Mouse (Mus musculus) lung, postnatal 0 days (tissue): ENCODE data around the gene Atp10a. TPM values are rescaled to one million over a fixed set of nuclear protein-coding genes. Genes with fewer than 3 reads are reported as not detected.

ENCODE experiments used
- ATAC-seq: fragments of 200-750 bp; cut with Nextera tagmentation; 2 replicates; pipeline ENCODE4 v1.8.0; 2017; ENCODE audit warnings: moderate library complexity
- DNase-seq: peaks from one replicate; pipeline ENCODE4 v3.0.0-alpha.2; 2016; ENCODE audit warnings: low spot score
- H3K27ac ChIP-seq: fragments of 300-500 bp; sonication (generic); 2 replicates; pipeline ENCODE4 v1.5.1; 2014; ENCODE audit warnings: antibody characterized with exemption, mild to moderate bottlenecking, low read length, mixed read lengths
- H3K27me3 ChIP-seq: fragments of 300-500 bp; sonication (generic); replicated peaks from 2 replicates; pipeline ENCODE4 v1.6.1; 2014; ENCODE audit warnings: low read length, mixed read lengths; ENCODE audit not compliant: insufficient read depth
- H3K36me3 ChIP-seq: fragments of 300-500 bp; sonication (generic); 2 replicates; pipeline ENCODE4 v1.6.1; 2014; ENCODE audit warnings: low read length, mixed read lengths; ENCODE audit not compliant: insufficient read depth
- H3K4me1 ChIP-seq: fragments of 300-500 bp; sonication (generic); 2 replicates; pipeline ENCODE4 v1.6.1; 2014; ENCODE audit warnings: antibody characterized with exemption, low read depth, low read length, mixed read lengths; ENCODE audit not compliant: insufficient read depth
- H3K4me2 ChIP-seq: fragments of 300-500 bp; sonication (generic); replicated peaks from 2 replicates; pipeline ENCODE4 v1.6.1; 2014; ENCODE audit warnings: low read depth, mild to moderate bottlenecking, low read length, moderate library complexity, mixed read lengths
- H3K4me3 ChIP-seq: fragments of 300-500 bp; sonication (generic); 2 replicates; pipeline ENCODE4 v1.5.1; 2014; ENCODE audit warnings: low read depth, low read length
- H3K9ac ChIP-seq: fragments of 300-500 bp; sonication (generic); replicated peaks from 2 replicates; pipeline ENCODE4 v1.6.1; 2014; ENCODE audit warnings: low read depth, mild to moderate bottlenecking
- H3K9me3 ChIP-seq: fragments of 300-500 bp; sonication (generic); 2 replicates; pipeline ENCODE4 v1.6.1; 2016; ENCODE audit warnings: low read length, mixed read lengths
- CTCF ChIP-seq: IDR thresholded peaks from 2 replicates; pipeline ENCODE4 v1.5.1; 2016; ENCODE audit warnings: antibody characterized with exemption, mild to moderate bottlenecking
- EP300 ChIP-seq: IDR thresholded peaks from 2 replicates; pipeline ENCODE4 v1.6.1; 2016; ENCODE audit warnings: antibody characterized with exemption, mild to moderate bottlenecking, control low read depth
- WGBS: fragments of 180-500 bp; shearing (Covaris S2); extraction: QIAGEN DNeasy Blood & Tissue Kit; methylation state at CpG from one replicate; pipeline ENCODE4 v1.1.7; 2014; 5-methylcytosine and 5-hydroxymethylcytosine counted together
- polyA plus RNA-seq: library from polyadenylated mRNA; unstranded; fragments of >200 nt; fragmentation: Nextera tagmentation; extraction: Ambion mirVana; gene quantifications from 2 replicates; pipeline ENCODE4 v1.2.1, GENCODE M21; 2015

The Atp10a gene
- polyA plus RNA-seq, 1 experiment from 2014 or later, result 2.0 TPM

DNA sequence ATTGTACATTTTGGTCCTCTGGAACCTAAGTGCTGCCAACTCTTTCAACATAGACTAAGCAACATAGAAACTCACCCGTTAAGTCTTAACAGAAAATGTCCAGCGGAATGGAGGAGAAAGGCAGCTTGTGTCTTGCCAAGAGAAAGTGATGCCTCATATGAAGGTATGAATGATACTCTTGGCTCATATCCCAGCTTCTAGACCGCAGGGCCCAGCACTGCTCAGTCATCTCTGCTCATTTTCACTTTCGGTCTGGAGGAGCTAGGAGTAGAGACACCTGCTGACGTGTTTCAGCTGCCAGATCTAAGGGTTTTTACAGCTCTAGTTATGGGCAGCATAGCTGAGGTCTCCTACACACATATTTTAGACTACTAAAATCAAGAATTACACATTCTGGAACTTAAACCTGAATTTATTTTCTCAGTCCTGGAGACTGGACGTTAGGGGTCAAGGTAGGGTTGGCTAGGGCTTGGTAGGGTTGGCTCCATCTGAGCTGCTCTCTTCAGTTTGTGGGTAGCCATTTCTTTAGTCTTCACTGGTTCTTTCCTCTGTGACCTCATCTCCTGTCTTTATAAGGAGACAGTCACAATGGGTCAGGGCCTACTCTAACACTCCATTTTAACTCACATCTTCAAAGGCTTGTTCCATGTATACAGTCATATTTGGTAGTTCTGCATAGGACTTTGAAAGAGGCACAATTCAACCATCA lies 94.1 kb downstream of the Atp10a start:
- Histone ChIP-seq H3K27me3 (no peaks in the 10 kb centered on the region), H3K4me2 (no peak overlapping the region), H3K36me3 (no peaks in the 10 kb centered on the region), H3K9ac (no peak overlapping the region), H3K9me3 (no peaks in the 10 kb centered on the region), H3K27ac (no peak overlapping the region), H3K4me3 (no peak overlapping the region), H3K4me1 (no peaks in the 10 kb centered on the region)
- ATAC-seq (peak; percentile 28; the same call in 1 of the 2 replicates), DNase-seq (peak; percentile 52)
- WGBS, result 67% methylated on average over 6 of the region's 6 CpGs
- TF ChIP-seq EP300 (no peak), CTCF (no peak)

DNA sequence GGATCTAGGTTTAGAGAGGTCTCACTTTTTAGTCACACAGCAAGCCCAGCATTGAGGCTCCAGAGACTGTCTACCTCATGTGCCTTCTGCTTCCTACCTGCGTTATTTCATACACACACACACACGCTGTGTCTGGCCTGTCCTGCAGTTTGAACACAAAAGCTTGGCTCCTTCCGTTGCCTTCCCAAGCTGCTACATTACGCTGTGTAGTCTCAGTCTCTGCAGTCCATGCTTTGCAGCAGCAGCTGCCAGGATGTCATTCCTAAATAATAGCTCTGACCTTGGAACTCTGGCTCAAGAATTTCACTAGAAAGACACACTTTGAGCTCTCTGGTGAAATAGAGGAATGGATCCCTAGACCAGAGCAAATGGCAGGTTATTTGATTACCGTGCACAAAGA lies 96.1 kb downstream of the Atp10a start:
- no peak overlapping the region for H3K27ac ChIP-seq
- TF ChIP-seq EP300 (no peak), CTCF (no peak)
- H3K36me3 ChIP-seq, result no peaks in the 10 kb centered on the region
- H3K4me3 ChIP-seq, result no peak overlapping the region
- 53% methylated on average over 5 of the region's 5 CpGs for WGBS
- H3K27me3 ChIP-seq, result no peaks in the 10 kb centered on the region
- ATAC-seq (no peak), DNase-seq (no peak)
- no peaks in the 10 kb centered on the region for H3K4me1 ChIP-seq
- H3K4me2 ChIP-seq, result no peak overlapping the region
- no peak overlapping the region for H3K9ac ChIP-seq
- no peaks in the 10 kb centered on the region for H3K9me3 ChIP-seq

DNA sequence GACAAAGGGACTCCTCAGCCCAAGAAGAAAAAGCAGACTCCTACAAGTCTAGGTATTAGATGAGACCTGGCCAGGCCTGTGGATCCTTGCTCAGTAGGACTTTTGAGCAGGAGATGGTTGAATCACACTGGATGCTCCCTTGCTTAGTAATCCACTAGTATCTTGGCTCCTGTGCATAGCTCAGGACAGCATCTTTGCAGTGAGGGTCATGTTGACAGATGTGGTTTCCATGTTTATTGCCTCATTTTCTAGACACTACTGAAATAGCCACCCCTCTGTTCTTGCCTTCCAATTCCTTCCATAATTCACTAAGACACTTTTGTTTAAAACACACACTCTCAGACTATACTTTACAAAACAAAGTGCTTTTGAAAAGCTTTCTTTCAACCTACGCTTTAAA lies 98.1 kb downstream of the Atp10a start:
- H3K4me2 ChIP-seq, result no peak overlapping the region
- H3K27ac ChIP-seq, result no peak overlapping the region
- no peak for DNase-seq
- 80% methylated on average over 1 of the region's 1 CpGs for WGBS
- TF ChIP-seq CTCF, result no peak
- no peak for TF ChIP-seq EP300
- no peak overlapping the region for H3K4me3 ChIP-seq
- no peak overlapping the region for H3K9ac ChIP-seq
- no peaks in the 10 kb centered on the region for H3K36me3 ChIP-seq
- H3K4me1 ChIP-seq, result no peaks in the 10 kb centered on the region
- no peaks in the 10 kb centered on the region for H3K9me3 ChIP-seq
- H3K27me3 ChIP-seq, result no peaks in the 10 kb centered on the region
- no peak for ATAC-seq

DNA sequence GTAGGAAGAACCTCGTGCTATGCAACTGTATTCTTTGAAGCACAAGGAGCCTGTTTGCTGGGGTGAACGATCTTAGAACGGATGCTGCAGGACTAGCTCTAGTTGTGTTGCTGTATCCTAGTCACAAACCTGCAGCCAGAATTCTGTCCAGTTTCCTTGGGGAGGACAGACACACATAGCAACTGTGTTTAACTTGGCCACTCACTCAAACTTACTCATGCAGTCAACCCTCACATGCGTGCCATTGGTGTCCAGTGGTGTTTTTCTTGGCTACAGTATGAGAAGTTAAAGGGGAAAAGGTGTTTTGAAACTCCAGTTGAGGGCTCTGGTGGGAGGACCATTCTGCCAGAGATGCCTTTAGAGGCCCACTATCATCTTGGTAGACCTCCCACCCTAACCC lies 98.6 kb downstream of the Atp10a start:
- 83% methylated on average over 4 of the region's 4 CpGs for WGBS
- Histone ChIP-seq H3K27ac (no peak overlapping the region), H3K9ac (no peak overlapping the region), H3K4me2 (no peak overlapping the region), H3K4me1 (no peaks in the 10 kb centered on the region), H3K27me3 (no peaks in the 10 kb centered on the region), H3K9me3 (no peaks in the 10 kb centered on the region), H3K36me3 (no peaks in the 10 kb centered on the region), H3K4me3 (no peak overlapping the region)
- no peak for TF ChIP-seq CTCF
- no peak for TF ChIP-seq EP300
- ATAC-seq (no peak), DNase-seq (no peak)

DNA sequence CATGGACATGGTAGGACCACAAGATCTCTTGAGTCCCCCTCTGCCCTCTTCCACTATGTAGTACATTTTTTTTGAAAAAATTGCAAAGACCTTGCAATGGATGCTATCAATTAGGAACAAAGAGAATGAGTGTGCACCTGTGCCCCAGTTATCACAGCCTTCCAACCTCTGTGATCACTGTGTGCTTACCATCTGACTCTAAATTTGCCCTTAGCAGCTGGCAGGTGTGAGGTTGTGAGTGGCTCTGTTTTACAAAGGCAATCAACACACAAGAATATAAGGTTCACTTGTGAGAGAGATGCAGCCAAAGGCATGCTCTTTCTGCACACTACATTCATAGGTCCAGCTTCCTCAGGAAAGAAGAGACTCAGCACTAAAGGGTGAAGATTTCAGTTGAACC lies 99.1 kb downstream of the Atp10a start:
- Histone ChIP-seq H3K27ac (no peak overlapping the region), H3K9me3 (no peaks in the 10 kb centered on the region), H3K36me3 (no peaks in the 10 kb centered on the region), H3K4me2 (no peak overlapping the region), H3K27me3 (no peaks in the 10 kb centered on the region), H3K9ac (no peak overlapping the region), H3K4me1 (no peaks in the 10 kb centered on the region), H3K4me3 (no peak overlapping the region)
- TF ChIP-seq CTCF (no peak), EP300 (no peak)
- no peak for ATAC-seq
- no peak for DNase-seq

DNA sequence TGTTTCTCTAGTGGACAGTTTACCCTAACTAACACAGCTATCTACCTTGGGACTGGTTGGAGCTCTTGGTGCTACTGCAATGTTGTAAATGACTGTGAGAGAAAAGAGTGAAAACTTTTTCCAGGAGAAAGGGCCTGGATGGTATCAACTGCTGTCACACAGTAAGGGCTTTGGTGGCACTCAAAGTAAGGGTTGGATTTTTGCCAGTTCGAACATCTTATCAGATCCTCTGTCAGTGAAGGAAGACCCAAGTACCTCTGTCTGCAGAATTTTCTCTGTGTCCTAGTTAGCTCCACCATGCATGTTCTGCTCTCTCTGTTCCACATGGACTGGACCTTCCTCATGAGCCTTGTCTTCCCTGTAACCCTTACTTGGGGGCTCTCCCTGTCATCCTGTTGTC lies 99.9 kb downstream of the Atp10a start:
- Histone ChIP-seq H3K9me3 (no peaks in the 10 kb centered on the region), H3K36me3 (no peaks in the 10 kb centered on the region), H3K4me2 (no peak overlapping the region), H3K4me3 (no peak overlapping the region), H3K27me3 (no peaks in the 10 kb centered on the region), H3K27ac (no peak overlapping the region), H3K9ac (no peak overlapping the region), H3K4me1 (no peaks in the 10 kb centered on the region)
- TF ChIP-seq EP300 (no peak), CTCF (no peak)
- ATAC-seq (no peak), DNase-seq (no peak)
- WGBS, result 68% methylated on average over 1 of the region's 1 CpGs

DNA sequence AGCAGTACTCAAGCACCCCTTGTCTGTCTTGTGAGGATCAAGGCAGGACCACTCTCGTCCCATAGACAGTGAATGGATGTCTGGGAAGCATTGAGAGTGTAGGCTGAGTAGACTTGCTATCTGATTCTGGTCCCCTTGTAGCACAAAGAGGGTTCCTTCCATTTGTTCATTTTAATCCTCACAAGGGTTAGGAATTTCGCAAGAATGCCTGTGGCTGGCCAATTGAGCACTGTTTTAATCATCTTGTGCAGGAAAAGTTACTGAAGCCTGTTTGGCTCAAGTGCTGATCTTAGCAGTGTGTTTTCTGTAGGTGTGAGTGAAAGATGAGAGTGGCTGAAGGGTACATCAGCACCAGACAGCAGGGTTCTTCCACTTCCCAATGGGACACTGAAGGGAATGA lies 101.4 kb downstream of the Atp10a start:
- no peaks in the 10 kb centered on the region for H3K4me1 ChIP-seq
- 57% methylated on average over 2 of the region's 2 CpGs for WGBS
- DNase-seq, result peak; percentile 15

More for the DNA sequence above, 101.4 kb downstream of the Atp10a start:
- Histone ChIP-seq H3K27me3 (no peaks in the 10 kb centered on the region), H3K4me3 (no peak overlapping the region), H3K36me3 (no peaks in the 10 kb centered on the region), H3K27ac (no peak overlapping the region), H3K4me2 (no peak overlapping the region), H3K9ac (no peak overlapping the region), H3K9me3 (no peaks in the 10 kb centered on the region)
- ATAC-seq, result no peak
- TF ChIP-seq EP300, result no peak
- TF ChIP-seq CTCF, result no peak
